Mouse (Mus musculus) forebrain, embryonic 11.5 days (tissue): ENCODE data around the gene Scgb1b27. TPM values are rescaled to one million over a fixed set of nuclear protein-coding genes. Genes with fewer than 3 reads are reported as not detected.
"Not testable (repeated sequence)": the region's sequence is repeated elsewhere in the genome, so short reads cannot be mapped to it uniquely, and the experiment has no call there.

Experiments
- ATAC-seq: fragments of 200-750 bp; cut with Nextera tagmentation; replicated peaks from 2 replicates; pipeline ENCODE4 v1.8.0; 2017; ENCODE audit warnings: moderate TSS enrichment; ENCODE audit not compliant: low FRiP score
- DNase-seq: peaks from one replicate; pipeline ENCODE4 v3.0.0-alpha.2; 2017; ENCODE audit warnings: low spot score
- H3K27ac ChIP-seq: fragments of 300-500 bp; sonication (generic); 2 replicates; pipeline ENCODE4 v1.5.1; 2014; ENCODE audit warnings: low read depth, low read length
- H3K27me3 ChIP-seq: fragments of 300-500 bp; sonication (generic); 2 replicates; pipeline ENCODE4 v1.6.1; 2014; ENCODE audit warnings: mild to moderate bottlenecking, low read length, mixed read lengths; ENCODE audit not compliant: control insufficient read depth, insufficient read depth
- H3K36me3 ChIP-seq: fragments of 300-500 bp; sonication (generic); 2 replicates; pipeline ENCODE4 v1.6.1; 2014; ENCODE audit warnings: mild to moderate bottlenecking, low read length, moderate library complexity, mixed read lengths; ENCODE audit not compliant: control insufficient read depth, insufficient read depth
- H3K4me1 ChIP-seq: fragments of 300-500 bp; sonication (generic); replicated peaks from 2 replicates; pipeline ENCODE4 v1.6.1; 2014; ENCODE audit warnings: low read length, mixed read lengths; ENCODE audit not compliant: control insufficient read depth, insufficient read depth
- H3K4me2 ChIP-seq: fragments of 300-500 bp; sonication (generic); 2 replicates; pipeline ENCODE4 v1.6.1; 2014; ENCODE audit warnings: low read depth, mild to moderate bottlenecking, low read length, moderate library complexity, mixed read lengths; ENCODE audit not compliant: severe bottlenecking
- H3K4me3 ChIP-seq: fragments of 300-500 bp; sonication (generic); 2 replicates; pipeline ENCODE4 v1.5.1; 2014; ENCODE audit warnings: low read depth, low read length
- H3K9ac ChIP-seq: fragments of 300-500 bp; sonication (generic); 2 replicates; pipeline ENCODE4 v1.6.1; 2014; ENCODE audit warnings: low read length
- H3K9me3 ChIP-seq: fragments of 300-500 bp; sonication (generic); 2 replicates; pipeline ENCODE4 v1.6.1; 2016; ENCODE audit warnings: low read length, mixed read lengths; ENCODE audit not compliant: control insufficient read depth
- WGBS: fragments of 180-500 bp; shearing (Covaris S2); extraction: QIAGEN DNeasy Blood & Tissue Kit; methylation state at CpG from one replicate; pipeline ENCODE4 v1.1.7; 2014; 5-methylcytosine and 5-hydroxymethylcytosine counted together
- polyA plus RNA-seq: library from polyadenylated mRNA; unstranded; fragments of >200 nt; fragmentation: Nextera tagmentation; extraction: Ambion mirVana; gene quantifications from 2 replicates; pipeline ENCODE4 v1.2.1, GENCODE M21; 2014

The Scgb1b27 gene
- not detected in 2 replicates for polyA plus RNA-seq

GRCm38 (mm10) chr7:34021183-34021582 is at the start of gene Scgb1b27:
Gene Scgb1b27, plus strand, starts transcription at chr7:34021483.
- H3K4me3 ChIP-seq, H3K36me3 ChIP-seq, ATAC-seq: not testable (repeated sequence)

GRCm38 (mm10) chr7:33982281-33982680 is 39.0 kb upstream of the Scgb1b27 start:
- 30% methylated on average over 8 of the region's 9 CpGs for WGBS
- DNase-seq, H3K4me2 ChIP-seq, H3K4me3 ChIP-seq, ATAC-seq, H3K27me3 ChIP-seq, H3K9me3 ChIP-seq, H3K36me3 ChIP-seq, H3K4me1 ChIP-seq, H3K9ac ChIP-seq, H3K27ac ChIP-seq: not testable (repeated sequence)

More at GRCm38 (mm10) chr7:34021183-34021582, at the start of gene Scgb1b27:
- WGBS: 100% methylated on average over 1 of the region's 1 CpGs
- not testable (repeated sequence) for H3K27ac ChIP-seq, H3K9ac ChIP-seq, H3K4me2 ChIP-seq, H3K27me3 ChIP-seq, H3K4me1 ChIP-seq, DNase-seq
- H3K9me3 ChIP-seq: peaks cover 12% of the 10 kb centered on the region; the same call in 1 of the 2 replicates

DNA sequence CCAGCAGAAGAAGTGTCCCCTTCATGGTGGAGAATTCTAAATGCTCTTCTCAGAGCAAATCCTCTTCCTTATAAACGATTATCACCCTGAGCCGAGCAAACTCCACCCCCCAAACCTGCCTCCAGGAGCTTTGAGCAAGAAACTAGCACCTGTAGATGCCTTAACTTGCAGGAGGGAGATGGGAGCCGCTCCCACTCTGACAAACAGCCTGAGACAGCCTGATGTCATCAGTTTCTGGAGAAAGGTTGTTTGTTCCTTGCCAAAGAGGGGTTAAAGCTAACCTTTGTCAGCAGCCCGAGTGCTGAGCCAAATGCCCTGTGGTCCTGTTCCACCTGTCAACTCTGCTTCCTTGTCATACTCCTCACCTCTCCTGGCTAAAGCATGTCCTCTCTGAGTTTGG is 7.4 kb upstream of the Scgb1b27 start, which contains the start of gene Scgb2b27:
Scgb2b27 (minus strand) TSS at position 101 of the 400 bp plus-strand sequence.
- Histone ChIP-seq H3K4me1 (no peaks in the 10 kb centered on the region), H3K9me3 (peaks cover 12% of the 10 kb centered on the region; the same call in 1 of the 2 replicates)
- no peak for ATAC-seq

DNA sequence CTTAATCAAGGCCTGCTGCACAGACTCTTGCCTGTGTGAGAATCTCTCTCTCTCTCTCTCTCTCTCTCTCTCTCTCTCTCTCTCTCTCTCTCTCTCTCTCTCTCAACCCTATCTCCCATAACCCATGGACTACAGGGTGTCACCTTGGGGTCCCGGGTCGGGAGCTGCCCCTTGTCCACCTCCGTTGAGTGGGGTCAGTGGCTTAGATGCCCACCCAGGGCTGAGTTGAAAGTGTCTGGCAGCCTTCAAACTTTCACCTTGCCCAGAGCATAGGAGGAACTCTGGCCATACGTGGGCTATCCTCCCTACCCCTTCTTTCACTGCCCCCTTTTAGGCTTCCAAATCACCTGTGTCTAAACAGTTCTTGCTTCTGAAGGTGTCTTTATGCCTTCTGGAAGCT is 4.4 kb downstream of the Scgb1b27 start:
- no peak overlapping the region for H3K27ac ChIP-seq
- no peak overlapping the region for H3K4me2 ChIP-seq
- H3K9ac ChIP-seq: no peak overlapping the region
- H3K4me3 ChIP-seq: no peak overlapping the region
- DNase-seq (no peak), ATAC-seq (no peak)
- peaks cover 11% of the 10 kb centered on the region; the same call in 1 of the 2 replicates for H3K9me3 ChIP-seq
- no peaks in the 10 kb centered on the region for H3K36me3 ChIP-seq
- 92% methylated on average over 4 of the region's 4 CpGs for WGBS
- H3K4me1 ChIP-seq: no peaks in the 10 kb centered on the region
- no peaks in the 10 kb centered on the region for H3K27me3 ChIP-seq

More for the DNA sequence above, 7.4 kb upstream of the Scgb1b27 start, which contains the start of gene Scgb2b27:
- H3K4me2 ChIP-seq: no peak within 1 kb of the TSS
- no peaks in the 10 kb centered on the region for H3K27me3 ChIP-seq
- 70% methylated on average over 4 of the region's 4 CpGs for WGBS
- DNase-seq: no peak
- H3K36me3 ChIP-seq: no peaks in the 10 kb centered on the region
- H3K9ac ChIP-seq: no peak within 1 kb of the TSS
- H3K27ac ChIP-seq: no peak within 1 kb of the TSS
- H3K4me3 ChIP-seq: no peak within 1 kb of the TSS

GRCm38 (mm10) chr7:34027202-34027601 is 5.9 kb downstream of the Scgb1b27 start:
- not testable (repeated sequence) for H3K9me3 ChIP-seq, H3K9ac ChIP-seq, H3K4me2 ChIP-seq, H3K27me3 ChIP-seq, ATAC-seq, H3K36me3 ChIP-seq, H3K4me1 ChIP-seq, H3K4me3 ChIP-seq, H3K27ac ChIP-seq
- DNase-seq: peak; percentile 19
- WGBS: 81% methylated on average over 9 of the region's 9 CpGs

GRCm38 (mm10) chr7:34030026-34030425 is 8.7 kb downstream of the Scgb1b27 start:
- ATAC-seq: no peak
- whole genome bisulfite sequencing: 90% methylated on average over 11 of the region's 11 CpGs

GRCm38 (mm10) chr7:34034579-34034978 is 13.3 kb downstream of the Scgb1b27 start:
- not testable (repeated sequence) for DNase-seq, H3K9ac ChIP-seq, H3K9me3 ChIP-seq, H3K4me1 ChIP-seq, ATAC-seq, H3K36me3 ChIP-seq, H3K4me3 ChIP-seq, H3K27me3 ChIP-seq, H3K4me2 ChIP-seq, H3K27ac ChIP-seq
- WGBS: 82% methylated on average over 1 of the region's 4 CpGs

More at GRCm38 (mm10) chr7:34030026-34030425, 8.7 kb downstream of the Scgb1b27 start:
- no peak overlapping the region for H3K4me3 ChIP-seq
- H3K9ac ChIP-seq: no peak overlapping the region
- H3K27ac ChIP-seq: no peak overlapping the region
- no peak for DNase-seq
- no peak overlapping the region for H3K4me2 ChIP-seq
- peaks cover 10% of the 10 kb centered on the region; the same call in 1 of the 2 replicates for H3K9me3 ChIP-seq
- no peaks in the 10 kb centered on the region for H3K36me3 ChIP-seq
- H3K4me1 ChIP-seq: no peaks in the 10 kb centered on the region
- no peaks in the 10 kb centered on the region for H3K27me3 ChIP-seq

DNA sequence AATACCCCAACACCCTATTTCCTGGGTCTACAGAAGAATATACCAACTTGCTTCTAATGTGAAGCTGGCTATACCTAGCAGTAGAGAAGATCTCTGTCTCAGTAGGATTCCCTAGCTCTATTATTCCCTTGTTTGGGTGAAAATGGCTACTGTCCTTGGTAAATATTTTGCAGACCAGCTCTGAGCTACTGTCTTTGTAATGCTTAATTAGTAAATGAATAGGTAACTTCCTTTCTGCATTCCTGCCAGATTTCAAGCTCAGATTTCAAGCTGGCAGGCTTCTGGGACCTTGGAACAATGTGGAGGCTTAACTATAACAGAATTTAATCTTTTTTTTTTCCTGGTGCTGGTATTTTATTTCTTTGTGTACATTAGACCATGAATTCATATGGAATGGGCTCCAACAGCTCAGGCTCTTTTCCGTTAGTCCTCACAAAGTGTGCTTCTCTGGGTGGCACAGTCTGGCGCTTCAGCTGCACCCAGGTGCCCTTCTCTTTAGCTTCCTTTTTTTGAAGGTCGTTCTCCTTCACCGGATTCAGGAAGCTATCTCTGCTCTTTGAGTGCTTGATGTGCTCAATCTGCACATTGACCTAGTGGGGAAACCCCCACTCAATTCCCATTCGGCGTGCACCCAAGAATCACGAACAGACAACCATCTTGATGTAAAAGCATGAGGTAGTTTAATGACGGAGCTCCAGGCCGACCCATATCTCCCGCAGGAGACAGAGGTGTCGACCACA is 15.0 kb downstream of the Scgb1b27 start:
- not testable (repeated sequence) for H3K9me3 ChIP-seq

More for the DNA sequence above, 15.0 kb downstream of the Scgb1b27 start:
- H3K27ac ChIP-seq, H3K36me3 ChIP-seq, H3K27me3 ChIP-seq, DNase-seq, H3K4me3 ChIP-seq, H3K4me1 ChIP-seq, H3K4me2 ChIP-seq, H3K9ac ChIP-seq, ATAC-seq: not testable (repeated sequence)
- WGBS: 88% methylated on average over 11 of the region's 11 CpGs
